Mouse (Mus musculus): ENCODE results near the gene Neu2. TPM values are rescaled to one million over a fixed set of nuclear protein-coding genes. Genes with fewer than 3 reads are reported as not detected.
"Not testable (repeated sequence)": the region's sequence is repeated elsewhere in the genome, so short reads cannot be mapped to it uniquely, and the experiment has no call there.

The Neu2 gene
- 10 to 100 TPM; 14.8 to 21.9 TPM for total RNA-seq (2021)
- long read RNA-seq, experiment 1, transcript Neu2-201 (3 exons, 1,570 nt) = major isoform, 16 of 18 reads
- long read RNA-seq, experiment 1, partial matches to known transcripts = 0 of 18 reads
- long read RNA-seq, experiment 1, other reads (novel, unspliced or antisense) = 0 of 18 reads
- long read RNA-seq, experiment 2, transcript Neu2-201 (3 exons, 1,570 nt) = major isoform, 30 of 36 reads
- long read RNA-seq, experiment 2, partial matches to known transcripts = 0 of 36 reads
- long read RNA-seq, experiment 2, other reads (novel, unspliced or antisense) = 4 of 36 reads

GRCm38 (mm10) chr1:87509561-87510165 lies at the start of gene Neu2:
Gene Neu2 (plus strand): TSS chr1:87509889.
- intact Hi-C loops (cut with DNase I; ENCODE audit: low total_unique reads) = no loop called here
- DNase-seq = no peak

GRCm38 (mm10) chr1:87467469-87467868 lies 42.2 kb upstream of the Neu2 start:
- DNase-seq = no peak
- intact Hi-C loops (cut with DNase I; ENCODE audit: low total_unique reads) = no loop called here

- intact Hi-C loops (cut with DNase I; ENCODE audit: low total_unique reads) = no loop called here
- DNase-seq = no peak
These were observed 41.4 kb upstream of the Neu2 start for GRCm38 (mm10) chr1:87468321-87468720.

GRCm38 (mm10) chr1:87469971-87470370 lies 39.7 kb upstream of the Neu2 start, which contains the start of gene Snorc:
Gene Snorc (plus strand): TSS chr1:87470271.
- DNase-seq = not testable (repeated sequence)
- intact Hi-C loops (cut with DNase I; ENCODE audit: low total_unique reads) = loop anchor here (10.0 kb wide), 1 partner anchor 255 kb away; no protein-coding TSS in a partner anchor

GRCm38 (mm10) chr1:87471914-87472313 lies 37.8 kb upstream of the Neu2 start:
- intact Hi-C loops (cut with DNase I; ENCODE audit: low total_unique reads) = loop anchor here (10.0 kb wide), 1 partner anchor 253 kb away; no protein-coding TSS in a partner anchor
- DNase-seq = no peak

GRCm38 (mm10) chr1:87472576-87472975 lies 37.1 kb upstream of the Neu2 start:
- intact Hi-C loops (cut with DNase I; ENCODE audit: low total_unique reads) = loop anchor here (10.0 kb wide), 1 partner anchor 252 kb away; no protein-coding TSS in a partner anchor
- no peak for DNase-seq

GRCm38 (mm10) chr1:87475076-87475895 lies 34.4 kb upstream of the Neu2 start:
- intact Hi-C loops (cut with DNase I; ENCODE audit: low total_unique reads) = loop anchor here (10.0 kb wide), 1 partner anchor 250 kb away; no protein-coding TSS in a partner anchor
- DNase-seq = no peak

- no peak for DNase-seq
- intact Hi-C loops (cut with DNase I; ENCODE audit: low total_unique reads) = no loop called here
These were observed 27.1 kb upstream of the Neu2 start for GRCm38 (mm10) chr1:87482546-87482945.

GRCm38 (mm10) chr1:87486386-87486785 lies 23.3 kb upstream of the Neu2 start:
- intact Hi-C loops (cut with DNase I; ENCODE audit: low total_unique reads) = no loop called here
- DNase-seq = peak; percentile 44

GRCm38 (mm10) chr1:87492285-87492684 lies 17.4 kb upstream of the Neu2 start:
- intact Hi-C loops (cut with DNase I; ENCODE audit: low total_unique reads) = no loop called here
- DNase-seq = no peak

- intact Hi-C loops (cut with DNase I; ENCODE audit: low total_unique reads) = no loop called here
- DNase-seq = no peak
These were observed 16.1 kb upstream of the Neu2 start for GRCm38 (mm10) chr1:87493542-87493941.

GRCm38 (mm10) chr1:87505524-87505923 lies 4.2 kb upstream of the Neu2 start:
- intact Hi-C loops (cut with DNase I; ENCODE audit: low total_unique reads) = no loop called here
- DNase-seq = no peak

GRCm38 (mm10) chr1:87507857-87508256 lies 1.8 kb upstream of the Neu2 start:
- intact Hi-C loops (cut with DNase I; ENCODE audit: low total_unique reads) = no loop called here
- DNase-seq = no peak

GRCm38 (mm10) chr1:87508591-87509560 lies 813 bp upstream of the Neu2 start:
- intact Hi-C loops (cut with DNase I; ENCODE audit: low total_unique reads) = no loop called here
- no peak for DNase-seq

- peak; percentile 49 for DNase-seq
These were observed 540 bp downstream of the Neu2 start for GRCm38 (mm10) chr1:87510166-87510691.

GRCm38 (mm10) chr1:87510845-87511244 lies 1.2 kb downstream of the Neu2 start:
- intact Hi-C loops (cut with DNase I; ENCODE audit: low total_unique reads) = no loop called here

More at GRCm38 (mm10) chr1:87510166-87510691, 540 bp downstream of the Neu2 start:
- intact Hi-C loops (cut with DNase I; ENCODE audit: low total_unique reads) = no loop called here

GRCm38 (mm10) chr1:87520467-87520866 lies 10.8 kb downstream of the Neu2 start:
- intact Hi-C loops (cut with DNase I; ENCODE audit: low total_unique reads) = no loop called here
- DNase-seq = no peak

More at GRCm38 (mm10) chr1:87510845-87511244, 1.2 kb downstream of the Neu2 start:
- DNase-seq = no peak

- no peak for DNase-seq
- intact Hi-C loops (cut with DNase I; ENCODE audit: low total_unique reads) = no loop called here
These were observed 11.8 kb downstream of the Neu2 start for GRCm38 (mm10) chr1:87521523-87521922.

GRCm38 (mm10) chr1:87525041-87525440 lies 15.4 kb downstream of the Neu2 start:
- intact Hi-C loops (cut with DNase I; ENCODE audit: low total_unique reads) = no loop called here
- DNase-seq = no peak
